Mouse (Mus musculus) ES-E14 (cell line): ENCODE measurements around the gene Dis3l. TPM values are rescaled to one million over a fixed set of nuclear protein-coding genes. Genes with fewer than 3 reads are reported as not detected.

Experiments used
- DNase-seq: peaks from one replicate; pipeline ENCODE4 v3.0.0-alpha.2; 2013; ENCODE audit warnings: low read depth, low spot score
- H3K27ac ChIP-seq: 2 replicates; pipeline ENCODE4 v1.5.1; 2012; ENCODE audit warnings: low read depth, mild to moderate bottlenecking, low read length, moderate library complexity, mixed read lengths; ENCODE audit not compliant: poor library complexity, insufficient read depth, severe bottlenecking
- H3K36me3 ChIP-seq: 2 replicates; pipeline ENCODE4 v1.6.1; 2012; ENCODE audit warnings: mild to moderate bottlenecking, low read length, moderate library complexity, mixed read lengths; ENCODE audit not compliant: control insufficient read depth, poor library complexity, insufficient read depth, severe bottlenecking
- H3K4me1 ChIP-seq, 2 experiments: fragments of 150-350 bp in 1 of 2; sonication (generic) in 1 of 2; 2 replicates each; pipeline ENCODE4 v1.6.1; 2012; ENCODE audit warnings: low read length in 2 of 2, mild to moderate bottlenecking in 1 of 2, mixed read lengths in 1 of 2; ENCODE audit not compliant: control insufficient read depth in 2 of 2, insufficient read depth in 2 of 2, poor library complexity in 1 of 2
- H3K4me3 ChIP-seq, 2 experiments: fragments of 150-350 bp in 1 of 2; sonication (generic) in 1 of 2; 2 replicates each; pipeline ENCODE4 v1.5.1; 2012; ENCODE audit warnings: low read length in 2 of 2, low read depth in 1 of 2, mild to moderate bottlenecking in 1 of 2, mixed read lengths in 1 of 2; ENCODE audit not compliant: insufficient read depth in 1 of 2, poor library complexity in 1 of 2, severe bottlenecking in 1 of 2
- H3K9ac ChIP-seq: 2 replicates; pipeline ENCODE4 v1.6.1; 2012; ENCODE audit warnings: low read depth, mild to moderate bottlenecking, low read length, mixed read lengths; ENCODE audit not compliant: poor library complexity, insufficient read depth, severe bottlenecking
- H3K9me3 ChIP-seq: fragments of 150-350 bp; sonication (generic); 2 replicates; pipeline ENCODE4 v1.6.1; 2012; ENCODE audit warnings: low read depth, mild to moderate bottlenecking, low read length; ENCODE audit not compliant: control insufficient read depth, insufficient read depth
- CHD2 ChIP-seq: IDR thresholded peaks from 2 replicates; pipeline ENCODE4 v1.6.1; 2014; ENCODE audit warnings: mild to moderate bottlenecking, low read depth, low read length, inconsistent platforms
- HCFC1 ChIP-seq: IDR thresholded peaks from 2 replicates; pipeline ENCODE4 v1.6.1; 2012; ENCODE audit warnings: low read length, inconsistent platforms, borderline replicate concordance; ENCODE audit not compliant: insufficient read depth
- MAFK ChIP-seq: IDR thresholded peaks from 2 replicates; pipeline ENCODE4 v1.6.1; 2014; ENCODE audit warnings: mild to moderate bottlenecking, low read depth, low read length, inconsistent platforms; ENCODE audit not compliant: insufficient read depth
- ZC3H11A ChIP-seq: IDR thresholded peaks from 2 replicates; pipeline ENCODE4 v1.6.1; 2012; ENCODE audit warnings: low read depth, mild to moderate bottlenecking, inconsistent platforms, low read length, borderline replicate concordance
- ZNF384 ChIP-seq: IDR thresholded peaks from 2 replicates; pipeline ENCODE4 v1.6.1; 2012; ENCODE audit warnings: low read depth, low read length, inconsistent platforms
- in situ Hi-C, 2 experiments: fragments of 600-800 bp; cut with MboI; formaldehyde crosslinking; loops; one replicate each; pipeline ENCODE4 v1.15.1; 2025; ENCODE audit warnings: low sequenced_read_pairs in 2 of 2, inconsistent platforms in 1 of 2; ENCODE audit not compliant: unreplicated experiment in 2 of 2
- total RNA-seq: library from RNA; depleted of rRNA; stranded (reverse); fragments of 300-350 nt; gene quantifications from 2 replicates; pipeline ENCODE4 v1.2.3, GENCODE M21; 2012; rRNA removed

Dis3l gene
- 10.1 and 11.2 TPM in 2 replicates for total RNA-seq

DNA sequence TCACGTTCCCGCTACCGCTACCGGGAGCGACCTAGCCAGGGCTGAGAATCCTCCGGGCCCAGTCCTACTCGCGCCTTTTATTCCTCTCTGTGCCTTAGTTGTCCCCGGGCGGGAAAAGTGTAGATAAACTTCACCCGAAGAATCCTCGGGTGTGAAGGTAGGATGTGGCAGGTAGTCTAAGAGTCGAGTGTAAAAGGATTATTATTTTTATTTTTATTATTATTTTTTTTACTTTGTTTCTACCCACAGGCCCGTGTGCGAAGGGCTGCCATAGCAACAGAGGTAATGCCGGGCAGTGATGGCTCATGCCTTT lies at the start of gene Dis3l:
Dis3l (minus strand) TSS at position 35 of the 313 bp plus-strand sequence.
- peaks cover 8% of the 10 kb centered on the region in 2 experiments; a peak in 2 of 4 replicates for H3K4me1 ChIP-seq
- H3K9me3 ChIP-seq, result no peaks in the 10 kb centered on the region
- no peak for TF ChIP-seq CHD2
- no peak for TF ChIP-seq HCFC1
- no peak for TF ChIP-seq MAFK
- TF ChIP-seq ZNF384, result no peak
- no peak for TF ChIP-seq ZC3H11A
- H3K9ac ChIP-seq, result peak within 1 kb of the TSS; percentile 85
- no peaks in the 10 kb centered on the region for H3K36me3 ChIP-seq
- H3K4me3 ChIP-seq, result peak within 1 kb of the TSS; percentile 81 to 82
- DNase-seq, result no peak
- in situ Hi-C loops, result no loop called here
- H3K27ac ChIP-seq, result peak within 1 kb of the TSS; percentile 26; the same call in 1 of the 2 replicates

DNA sequence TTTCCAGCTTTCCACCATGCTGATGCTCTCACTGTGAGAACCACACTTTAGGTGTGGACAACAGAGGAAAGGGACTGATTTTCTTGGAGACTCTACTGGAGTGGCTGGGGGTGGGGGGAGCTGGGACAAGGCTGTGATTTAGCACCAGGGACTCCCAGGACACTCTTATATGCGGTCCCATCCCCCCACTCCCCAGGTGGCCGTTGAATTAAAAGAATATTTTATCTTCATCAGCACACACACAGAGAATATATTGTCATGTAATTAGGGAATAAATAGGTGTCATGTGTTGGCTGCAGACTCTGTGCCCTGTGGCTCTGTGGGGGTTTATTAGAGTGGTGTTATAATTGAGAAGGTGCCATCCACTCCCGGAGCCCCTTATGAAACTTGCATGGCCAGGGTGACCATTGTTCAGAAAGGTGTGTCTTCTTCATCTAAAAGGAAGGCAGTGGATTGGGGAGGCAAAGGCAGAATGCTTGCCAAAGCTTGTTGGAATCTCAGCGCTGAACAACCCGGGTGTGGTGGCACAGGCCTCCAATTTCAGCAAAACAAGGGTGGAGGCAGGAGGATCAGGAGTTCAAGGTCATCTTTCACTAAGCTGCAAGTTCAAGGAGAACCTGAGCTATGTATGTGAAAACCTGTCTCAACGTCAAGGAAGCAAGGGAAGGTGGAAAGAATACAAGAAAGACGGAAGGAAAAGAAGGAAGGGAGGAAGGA lies 48.6 kb upstream of the Dis3l start:
- H3K27ac ChIP-seq, result peak overlapping the region; percentile 45; the same call in 1 of the 2 replicates
- peaks cover 11 to 32% of the 10 kb centered on the region in 2 experiments for H3K4me1 ChIP-seq
- TF ChIP-seq MAFK (no peak), ZNF384 (no peak), ZC3H11A (no peak), CHD2 (no peak), HCFC1 (no peak)
- no peaks in the 10 kb centered on the region; the same call in 1 of the 2 replicates for H3K36me3 ChIP-seq
- no peak overlapping the region for H3K4me3 ChIP-seq
- H3K9me3 ChIP-seq, result no peaks in the 10 kb centered on the region
- H3K9ac ChIP-seq, result no peak overlapping the region
- DNase-seq, result no peak
- in situ Hi-C loops, result loop anchor here in 1 of 2 experiments (10.0 kb wide), 1 partner anchor 1245 kb away; the partner anchor contains the start of gene Skor1

DNA sequence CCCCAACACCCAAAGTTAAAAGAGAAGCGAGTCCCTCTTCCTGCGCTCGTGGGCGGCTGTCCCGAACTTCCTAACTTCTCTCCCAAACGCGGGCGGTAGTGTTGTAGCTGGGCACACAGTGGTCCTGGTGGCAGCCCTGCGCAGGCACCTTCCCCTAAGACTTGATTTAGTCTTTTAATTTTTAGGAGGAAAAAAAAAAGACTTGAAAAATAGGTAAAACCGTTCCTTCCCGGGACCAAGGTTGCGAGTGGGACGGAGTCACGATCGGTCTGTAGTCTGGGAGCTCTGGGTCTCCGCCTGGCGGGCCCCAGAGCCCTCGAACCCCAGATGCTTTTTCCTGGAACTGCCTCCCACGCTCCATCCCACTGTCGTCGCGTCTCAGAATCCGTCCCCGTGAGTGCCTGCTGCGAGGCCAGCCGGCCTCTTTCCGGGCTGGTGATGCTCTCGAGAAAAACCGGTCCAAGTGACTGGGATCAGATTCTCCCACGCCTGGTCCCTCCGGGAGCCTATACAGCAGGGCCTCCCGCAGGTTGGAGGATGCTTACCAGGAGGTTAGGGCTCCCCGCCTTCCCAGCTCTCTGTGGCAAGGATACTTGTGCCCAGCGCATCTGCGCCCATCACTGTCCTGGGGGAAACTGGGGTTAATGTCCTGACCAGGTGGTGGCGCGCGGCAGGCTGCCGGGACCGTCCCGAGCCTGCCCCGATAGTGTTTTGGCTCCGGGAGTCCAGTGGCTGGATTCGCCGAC lies 45.6 kb upstream of the Dis3l start:
- in situ Hi-C loops, result loop anchor here in 1 of 2 experiments (10.0 kb wide), 1 partner anchor 1242 kb away; the partner anchor contains the start of gene Skor1
- TF ChIP-seq MAFK (no peak), HCFC1 (no peak), ZNF384 (no peak)
- peaks cover 13 to 32% of the 10 kb centered on the region in 2 experiments for H3K4me1 ChIP-seq
- no peak overlapping the region for H3K27ac ChIP-seq
- no peak for DNase-seq
- no peaks in the 10 kb centered on the region for H3K9me3 ChIP-seq
- peak overlapping the region; percentile 73 for H3K9ac ChIP-seq
- peak overlapping the region; percentile 65 to 75 for H3K4me3 ChIP-seq
- H3K36me3 ChIP-seq, result no peaks in the 10 kb centered on the region; the same call in 1 of the 2 replicates

DNA sequence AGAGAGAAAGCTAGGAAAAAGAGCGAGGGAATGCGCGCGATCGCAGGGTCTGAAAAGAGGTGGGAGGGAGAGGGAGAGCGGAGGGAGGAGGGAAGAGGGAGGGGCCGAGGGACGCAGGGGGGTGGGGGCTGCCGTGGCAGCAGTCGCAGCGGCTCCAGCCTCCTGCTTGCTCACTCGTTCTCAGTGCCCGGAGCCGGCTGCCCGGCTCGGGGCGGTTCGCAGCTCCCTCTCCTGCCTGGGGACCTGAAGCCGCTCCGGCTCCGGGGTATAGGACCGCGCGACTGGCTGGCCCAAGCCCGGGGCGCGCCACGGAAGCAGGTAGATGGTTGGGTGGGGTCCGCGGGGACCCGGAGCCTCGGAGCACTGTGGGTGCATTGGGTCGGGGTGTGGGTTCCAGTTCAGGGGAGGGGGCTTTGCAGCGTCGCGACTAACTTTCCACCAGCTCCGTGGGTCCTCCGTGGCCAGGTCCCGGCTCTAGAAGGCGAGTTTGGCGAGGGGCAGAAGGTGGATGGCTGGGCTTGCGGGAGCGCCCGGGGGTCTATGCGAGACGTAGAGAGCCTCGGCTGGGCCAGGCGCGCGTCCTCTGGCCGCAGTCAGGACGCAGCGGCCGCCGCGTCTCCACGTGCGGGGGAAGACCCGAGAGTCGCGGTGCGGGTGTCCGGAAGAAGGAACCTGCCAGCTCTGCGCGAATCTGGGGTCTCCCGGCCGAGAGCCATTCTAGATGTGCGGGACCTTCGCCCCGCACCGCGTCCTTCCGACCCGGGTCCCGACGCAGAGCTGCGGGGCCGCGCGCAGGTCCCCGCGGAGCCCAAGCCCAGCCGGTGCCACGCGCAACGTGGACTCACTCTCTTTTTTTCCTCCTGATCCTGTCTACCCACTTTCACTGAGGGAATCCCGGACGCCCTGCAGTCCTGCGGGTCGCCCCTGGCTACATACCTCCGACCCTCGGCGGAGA lies 44.7 kb upstream of the Dis3l start, which contains the start of gene Megf11:
Megf11 (plus strand) TSS at position 116 of the 955 bp plus-strand sequence.
- Histone ChIP-seq H3K9ac (peak within 1 kb of the TSS; percentile 73), H3K4me1 (peaks cover 12 to 32% of the 10 kb centered on the region in 2 experiments), H3K4me3 (peak within 1 kb of the TSS; percentile 65 to 75), H3K36me3 (no peaks in the 10 kb centered on the region; the same call in 1 of the 2 replicates), H3K9me3 (no peaks in the 10 kb centered on the region), H3K27ac (no peak within 1 kb of the TSS)
- DNase-seq, result no peak
- in situ Hi-C loops, result loop anchor here in 1 of 2 experiments (10.0 kb wide), 1 partner anchor 1241 kb away; the partner anchor contains the start of gene Skor1
- TF ChIP-seq ZNF384 (no peak), HCFC1 (no peak), MAFK (no peak), CHD2 (no peak), ZC3H11A (no peak)
